Mouse (Mus musculus) limb, embryonic 14.5 days (tissue): ENCODE data around the gene Nr4a1. TPM values are rescaled to one million over a fixed set of nuclear protein-coding genes. Genes with fewer than 3 reads are reported as not detected.
A peak's percentile ranks its signal among the peaks of the same experiment; 100 is the strongest.

Experiments
- ATAC-seq: fragments of 200-750 bp; cut with Nextera tagmentation; 2 replicates; pipeline ENCODE4 v1.8.0; 2017; ENCODE audit warnings: low read depth, moderate number of reproducible peaks, moderate TSS enrichment; ENCODE audit not compliant: low FRiP score
- DNase-seq: peaks from one replicate; pipeline ENCODE4 v3.0.0-alpha.2; 2015; ENCODE audit warnings: low spot score
- H3K27ac ChIP-seq: fragments of 300-500 bp; sonication (generic); replicated peaks from 2 replicates; pipeline ENCODE4 v1.5.1; 2014; ENCODE audit warnings: low read depth, mild to moderate bottlenecking, low read length, moderate library complexity, mixed read lengths
- H3K27me3 ChIP-seq: fragments of 300-500 bp; sonication (generic); 2 replicates; pipeline ENCODE4 v1.6.1; 2014; ENCODE audit warnings: low read length, mixed read lengths; ENCODE audit not compliant: control insufficient read depth, insufficient read depth
- H3K36me3 ChIP-seq: fragments of 300-500 bp; sonication (generic); 2 replicates; pipeline ENCODE4 v1.6.1; 2014; ENCODE audit warnings: mild to moderate bottlenecking, low read length, moderate library complexity, mixed read lengths; ENCODE audit not compliant: control insufficient read depth, insufficient read depth
- H3K4me1 ChIP-seq: fragments of 300-500 bp; sonication (generic); 2 replicates; pipeline ENCODE4 v1.6.1; 2014; ENCODE audit warnings: antibody characterized with exemption, low read length, mixed read lengths; ENCODE audit not compliant: control insufficient read depth, insufficient read depth
- H3K4me2 ChIP-seq: fragments of 300-500 bp; sonication (generic); replicated peaks from 2 replicates; pipeline ENCODE4 v1.6.1; 2014; ENCODE audit warnings: low read depth, mild to moderate bottlenecking, low read length, moderate library complexity; ENCODE audit not compliant: severe bottlenecking
- H3K4me3 ChIP-seq: fragments of 300-500 bp; sonication (generic); replicated peaks from 2 replicates; pipeline ENCODE4 v1.5.1; 2014; ENCODE audit warnings: low read length
- H3K9ac ChIP-seq: fragments of 300-500 bp; sonication (generic); 2 replicates; pipeline ENCODE4 v1.6.1; 2014; ENCODE audit warnings: mild to moderate bottlenecking, low read depth, low read length, moderate library complexity; ENCODE audit not compliant: severe bottlenecking
- H3K9me3 ChIP-seq: fragments of 300-500 bp; sonication (generic); 2 replicates; pipeline ENCODE4 v1.6.1; 2016; ENCODE audit warnings: low read length; ENCODE audit not compliant: control insufficient read depth
- POLR2A ChIP-seq: fragments of 200-500 bp; IDR thresholded peaks from 2 replicates; pipeline ENCODE4 v1.8.0; 2012; ENCODE audit warnings: inconsistent platforms, mild to moderate bottlenecking, moderate library complexity, borderline replicate concordance; ENCODE audit not compliant: insufficient read depth, insufficient read length; ENCODE audit errors: extremely low read depth
- WGBS: fragments of 180-500 bp; shearing (Covaris S2); extraction: QIAGEN DNeasy Blood & Tissue Kit; methylation state at CpG from one replicate; pipeline ENCODE4 v1.1.7; 2014; 5-methylcytosine and 5-hydroxymethylcytosine counted together
- polyA plus RNA-seq, 2 experiments: library from polyadenylated mRNA; depleted of rRNA in 1 of 2; stranded (reverse) in 1 of 2; unstranded in 1 of 2; fragments of >200 nt; fragmentation: Nextera tagmentation in 1 of 2; extraction: Ambion mirVana in 1 of 2; gene quantifications; 2 replicates each; pipeline versions ENCODE4 v1.2.1 to v1.2.3; 2012 to 2014

The Nr4a1 gene
- polyA plus RNA-seq, 2 experiments, result 10.5 to 19.6 TPM

GRCm38 (mm10) chr15:101298550-101298949 lies 44.5 kb downstream of the Nr4a1 start:
- Histone ChIP-seq H3K27ac (no peak overlapping the region), H3K4me3 (no peak overlapping the region), H3K36me3 (no peaks in the 10 kb centered on the region), H3K27me3 (no peaks in the 10 kb centered on the region), H3K9ac (peak overlapping the region; percentile 28), H3K4me2 (peak overlapping the region; percentile 17; the same call in 1 of the 2 replicates), H3K9me3 (no peaks in the 10 kb centered on the region), H3K4me1 (0 out of 2 replicates have a peak, but pooled peaks cover 1% of the 10 kb centered on the region)
- no peak for TF ChIP-seq POLR2A
- WGBS, result 14% methylated on average over 7 of the region's 7 CpGs
- no peak for ATAC-seq
- no peak for DNase-seq

DNA sequence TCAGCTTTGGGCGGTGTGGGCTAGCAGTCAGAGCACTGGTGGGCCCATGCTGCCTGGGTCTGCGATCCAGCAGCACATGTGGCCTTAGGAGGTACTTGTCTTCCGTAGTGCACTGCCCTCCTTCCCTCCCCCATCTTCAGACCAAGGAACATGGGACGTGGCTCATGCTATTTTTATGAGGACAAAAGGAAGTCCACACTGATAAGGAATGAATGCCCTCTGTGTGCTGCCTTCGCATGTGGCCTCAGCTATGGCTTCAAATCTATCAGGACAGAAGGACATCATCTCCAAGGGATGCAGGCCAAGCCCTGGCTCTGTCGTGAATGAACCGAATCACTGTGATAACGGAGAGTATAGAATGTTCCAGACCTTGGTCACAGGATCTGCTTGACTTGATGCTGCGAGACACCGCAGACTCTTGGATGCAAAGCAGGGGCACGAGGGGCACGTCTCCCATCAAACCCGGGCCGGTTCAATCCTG lies 45.5 kb downstream of the Nr4a1 start:
- 83% methylated on average over 14 of the region's 14 CpGs for WGBS
- no peak for DNase-seq

DNA sequence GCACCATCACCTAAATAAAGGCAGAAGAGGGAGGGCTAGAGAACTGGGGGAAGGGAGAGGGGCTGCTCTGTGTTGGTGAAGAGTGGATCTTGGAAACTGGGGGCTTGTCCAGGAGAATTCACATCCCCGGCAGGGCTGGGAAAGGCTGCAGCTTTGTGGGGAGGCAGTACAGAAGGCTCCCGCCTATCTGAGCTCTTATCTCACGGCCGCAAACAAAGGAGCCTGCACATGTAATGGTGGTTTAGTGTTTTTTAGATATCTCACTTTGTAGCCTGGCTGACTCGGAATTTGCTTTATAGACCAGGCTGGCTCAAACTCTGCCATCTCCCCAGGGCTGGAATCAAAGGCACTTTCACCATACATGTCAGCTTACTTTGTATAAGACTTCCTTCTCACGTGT lies 46.1 kb downstream of the Nr4a1 start:
- H3K4me1 ChIP-seq, result no peaks in the 10 kb centered on the region
- no peak overlapping the region for H3K9ac ChIP-seq
- DNase-seq (no peak), ATAC-seq (no peak)
- H3K36me3 ChIP-seq, result no peaks in the 10 kb centered on the region
- no peak for TF ChIP-seq POLR2A
- no peak overlapping the region for H3K4me2 ChIP-seq
- no peak overlapping the region for H3K4me3 ChIP-seq
- H3K27me3 ChIP-seq, result no peaks in the 10 kb centered on the region
- 73% methylated on average over 6 of the region's 6 CpGs for WGBS
- H3K9me3 ChIP-seq, result no peaks in the 10 kb centered on the region
- no peak overlapping the region for H3K27ac ChIP-seq

More for the DNA sequence above, 45.5 kb downstream of the Nr4a1 start:
- Histone ChIP-seq H3K27ac (no peak overlapping the region), H3K4me1 (no peaks in the 10 kb centered on the region), H3K4me3 (no peak overlapping the region), H3K36me3 (no peaks in the 10 kb centered on the region), H3K9me3 (no peaks in the 10 kb centered on the region), H3K9ac (no peak overlapping the region), H3K4me2 (no peak overlapping the region), H3K27me3 (no peaks in the 10 kb centered on the region)
- ATAC-seq, result no peak
- TF ChIP-seq POLR2A, result no peak

GRCm38 (mm10) chr15:101302201-101302600 lies 48.1 kb downstream of the Nr4a1 start:
- ATAC-seq, result no peak
- H3K9me3 ChIP-seq, result no peaks in the 10 kb centered on the region
- WGBS, result 78% methylated on average over 3 of the region's 3 CpGs
- no peak overlapping the region for H3K9ac ChIP-seq
- H3K36me3 ChIP-seq, result no peaks in the 10 kb centered on the region
- no peak for DNase-seq
- H3K4me1 ChIP-seq, result no peaks in the 10 kb centered on the region
- no peak for TF ChIP-seq POLR2A
- no peak overlapping the region for H3K27ac ChIP-seq
- H3K4me2 ChIP-seq, result no peak overlapping the region
- H3K4me3 ChIP-seq, result no peak overlapping the region
- no peaks in the 10 kb centered on the region for H3K27me3 ChIP-seq

DNA sequence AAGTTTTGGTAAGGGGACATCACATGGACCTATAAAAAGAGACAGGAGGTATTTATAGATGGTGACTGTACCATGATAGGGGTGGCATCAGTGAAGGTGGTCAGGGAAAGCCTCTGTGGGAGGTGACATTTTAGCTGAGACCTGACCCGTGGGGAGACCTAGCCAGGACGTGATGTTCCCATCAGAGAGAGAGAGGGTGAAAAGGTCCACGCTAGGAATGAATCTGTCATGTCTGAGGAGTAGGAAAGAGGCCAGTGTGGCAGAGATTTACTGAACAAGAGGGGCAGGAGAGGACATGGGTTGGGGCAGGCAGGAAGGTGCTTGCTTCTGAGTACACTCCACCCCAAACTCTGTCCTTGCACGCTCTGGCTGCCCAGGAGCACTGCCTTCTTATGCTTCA lies 49.8 kb downstream of the Nr4a1 start:
- Histone ChIP-seq H3K27me3 (no peaks in the 10 kb centered on the region), H3K36me3 (no peaks in the 10 kb centered on the region), H3K4me2 (no peak overlapping the region), H3K4me1 (peaks cover under 1% of the 10 kb centered on the region; the same call in 1 of the 2 replicates), H3K9me3 (no peaks in the 10 kb centered on the region), H3K4me3 (no peak overlapping the region), H3K9ac (no peak overlapping the region), H3K27ac (no peak overlapping the region)
- no peak for DNase-seq
- TF ChIP-seq POLR2A, result no peak
- WGBS, result 89% methylated on average over 4 of the region's 4 CpGs
- ATAC-seq, result no peak

DNA sequence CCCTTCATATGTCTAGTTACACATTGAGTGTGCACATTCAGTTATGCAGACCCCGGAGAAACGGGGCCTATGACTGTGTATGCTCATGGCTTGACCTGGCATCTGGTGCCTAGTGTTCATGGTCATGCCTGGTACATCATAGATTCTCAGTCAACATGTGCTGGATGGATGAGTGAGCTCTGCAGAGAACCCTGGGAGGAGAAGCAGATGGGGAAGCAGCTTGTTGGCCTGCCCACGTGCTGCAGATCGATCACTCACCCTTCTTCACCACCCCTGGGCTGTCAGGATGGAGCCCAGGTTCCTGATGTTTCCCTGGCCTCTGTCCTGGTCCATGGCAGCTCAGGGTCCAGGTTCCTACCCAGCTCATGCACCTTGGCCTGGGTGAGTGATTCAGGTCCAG lies 52.4 kb downstream of the Nr4a1 start:
- WGBS, result 96% methylated on average over 4 of the region's 4 CpGs
- TF ChIP-seq POLR2A, result no peak
- no peak for DNase-seq

More for the DNA sequence above, 52.4 kb downstream of the Nr4a1 start:
- H3K36me3 ChIP-seq, result no peaks in the 10 kb centered on the region
- no peaks in the 10 kb centered on the region for H3K9me3 ChIP-seq
- H3K27ac ChIP-seq, result no peak overlapping the region
- ATAC-seq, result no peak
- no peak overlapping the region for H3K9ac ChIP-seq
- no peaks in the 10 kb centered on the region for H3K27me3 ChIP-seq
- H3K4me2 ChIP-seq, result no peak overlapping the region
- H3K4me3 ChIP-seq, result no peak overlapping the region
- peaks cover 8% of the 10 kb centered on the region for H3K4me1 ChIP-seq
